Mouse (Mus musculus) heart, embryonic 12.5 days (tissue): ENCODE measurements around the gene Slc10a4. TPM values are rescaled to one million over a fixed set of nuclear protein-coding genes. Genes with fewer than 3 reads are reported as not detected.
"Not testable (repeated sequence)": the region's sequence is repeated elsewhere in the genome, so short reads cannot be mapped to it uniquely, and the experiment has no call there.

ENCODE experiments used
- ATAC-seq: fragments of 200-750 bp; cut with Nextera tagmentation; 2 replicates; pipeline ENCODE4 v1.8.0; 2017; ENCODE audit warnings: moderate TSS enrichment, moderate library complexity; ENCODE audit not compliant: insufficient number of reproducible peaks, low FRiP score
- H3K27ac ChIP-seq: fragments of 300-500 bp; sonication (generic); 2 replicates; pipeline ENCODE4 v1.5.1; 2016; ENCODE audit warnings: mild to moderate bottlenecking, moderate library complexity; ENCODE audit not compliant: poor library complexity, severe bottlenecking
- H3K27me3 ChIP-seq: fragments of 300-500 bp; sonication (generic); replicated peaks from 2 replicates; pipeline ENCODE4 v1.6.1; 2016; ENCODE audit warnings: mild to moderate bottlenecking, moderate library complexity
- H3K36me3 ChIP-seq: fragments of 300-500 bp; sonication (generic); 2 replicates; pipeline ENCODE4 v1.6.1; 2016; ENCODE audit warnings: mild to moderate bottlenecking, moderate library complexity
- H3K4me1 ChIP-seq: fragments of 300-500 bp; sonication (generic); replicated peaks from 2 replicates; pipeline ENCODE4 v1.6.1; 2016; ENCODE audit warnings: mild to moderate bottlenecking
- H3K4me2 ChIP-seq: fragments of 300-500 bp; sonication (generic); 2 replicates; pipeline ENCODE4 v1.6.1; 2016; ENCODE audit warnings: mild to moderate bottlenecking, moderate library complexity
- H3K4me3 ChIP-seq: fragments of 300-500 bp; sonication (generic); 2 replicates; pipeline ENCODE4 v1.5.1; 2016; ENCODE audit warnings: mild to moderate bottlenecking
- H3K9ac ChIP-seq: fragments of 300-500 bp; sonication (generic); 2 replicates; pipeline ENCODE4 v1.6.1; 2016; ENCODE audit warnings: mild to moderate bottlenecking, moderate library complexity
- H3K9me3 ChIP-seq: fragments of 300-500 bp; sonication (generic); replicated peaks from 2 replicates; pipeline ENCODE4 v1.6.1; 2016; ENCODE audit warnings: mild to moderate bottlenecking, moderate library complexity
- WGBS: fragments of 180-500 bp; shearing (Covaris S2); methylation state at CpG from one replicate; pipeline ENCODE4 v1.1.7; 2016; 5-methylcytosine and 5-hydroxymethylcytosine counted together
- polyA plus RNA-seq: library from polyadenylated mRNA; unstranded; fragments of >200 nt; fragmentation: Nextera tagmentation; extraction: Ambion mirVana; gene quantifications from 2 replicates; pipeline ENCODE4 v1.2.1, GENCODE M21; 2016

Gene Slc10a4
- polyA plus RNA-seq, 1 experiment from 2014 or later = 0.50 TPM

- not testable (repeated sequence) for H3K9me3 ChIP-seq, H3K36me3 ChIP-seq, H3K27ac ChIP-seq
- 0 out of 2 replicates have a peak, but pooled peaks have one; percentile 36 for ATAC-seq
- H3K4me1 ChIP-seq = peaks cover 12% of the 10 kb centered on the region; the same call in 1 of the 2 replicates
- peak overlapping the region; percentile 62 for H3K9ac ChIP-seq
- H3K27me3 ChIP-seq = peaks cover 51% of the 10 kb centered on the region
- 2% methylated on average over 59 of the region's 65 CpGs for WGBS
- H3K4me3 ChIP-seq = peak overlapping the region; percentile 52
- peak overlapping the region; percentile 96 for H3K4me2 ChIP-seq
Observed at GRCm38 (mm10) chr5:73013611-73014287, 7.1 kb downstream of the Slc10a4 start.

DNA sequence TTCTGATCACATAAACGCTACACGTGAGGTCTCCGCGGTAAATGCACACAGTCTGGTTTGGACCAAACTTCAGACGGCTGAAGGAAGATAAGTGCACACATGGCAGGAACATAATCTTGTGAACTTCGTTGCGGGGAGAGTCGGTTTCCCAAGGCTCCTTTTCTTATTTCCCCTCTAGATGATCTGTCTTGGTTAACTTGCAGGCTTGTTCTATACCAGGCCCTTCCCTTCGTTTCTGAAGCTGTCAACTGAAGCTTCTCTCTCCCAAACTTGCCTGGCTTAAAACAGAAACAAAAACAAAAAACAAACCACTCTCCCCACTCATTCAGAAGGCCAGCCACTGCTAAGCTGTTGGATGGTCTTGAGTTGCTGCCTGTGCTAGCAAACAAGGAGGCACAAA lies 8.1 kb downstream of the Slc10a4 start:
- no peak overlapping the region for H3K4me3 ChIP-seq
- 48% methylated on average over 9 of the region's 9 CpGs for WGBS
- no peak for ATAC-seq
- H3K36me3 ChIP-seq = no peaks in the 10 kb centered on the region
- peaks cover 47% of the 10 kb centered on the region for H3K27me3 ChIP-seq
- H3K27ac ChIP-seq = no peak overlapping the region
- no peak overlapping the region for H3K9ac ChIP-seq
- H3K4me1 ChIP-seq = peaks cover 12% of the 10 kb centered on the region; the same call in 1 of the 2 replicates
- no peaks in the 10 kb centered on the region for H3K9me3 ChIP-seq
- no peak overlapping the region for H3K4me2 ChIP-seq

GRCm38 (mm10) chr5:73023801-73024200 lies 17.1 kb downstream of the Slc10a4 start:
- Histone ChIP-seq H3K36me3 (peaks cover 56% of the 10 kb centered on the region), H3K9me3 (no peaks in the 10 kb centered on the region), H3K27ac (no peak overlapping the region), H3K4me2 (no peak overlapping the region), H3K9ac (no peak overlapping the region), H3K4me3 (no peak overlapping the region), H3K4me1 (peaks cover 4% of the 10 kb centered on the region), H3K27me3 (no peaks in the 10 kb centered on the region)
- WGBS = 93% methylated on average over 13 of the region's 13 CpGs
- no peak for ATAC-seq

DNA sequence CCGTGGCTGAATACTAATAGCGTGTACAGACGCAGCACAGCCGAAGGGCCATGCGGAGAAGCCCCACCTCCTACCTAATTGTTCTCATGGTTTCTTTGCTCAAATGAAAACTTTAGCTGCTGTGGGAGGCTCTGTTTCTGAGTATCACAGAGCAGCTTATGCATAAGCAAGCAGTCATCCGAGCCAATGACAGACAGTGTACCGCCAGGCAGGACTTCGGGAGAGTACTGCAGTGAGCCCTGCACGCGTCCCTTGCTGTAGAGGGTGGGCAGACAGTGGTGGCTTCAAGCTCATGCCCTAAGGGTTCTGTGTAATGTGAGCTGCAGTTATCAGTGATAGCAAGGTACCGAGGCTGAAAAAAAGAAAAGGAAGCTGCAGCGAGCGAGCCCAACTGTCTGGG lies 22.0 kb downstream of the Slc10a4 start:
- Histone ChIP-seq H3K4me1 (peaks cover 12% of the 10 kb centered on the region), H3K36me3 (peaks cover 77% of the 10 kb centered on the region), H3K9me3 (no peaks in the 10 kb centered on the region), H3K4me2 (no peak overlapping the region), H3K27ac (0 out of 2 replicates have a peak overlapping the region, but pooled peaks have one; percentile 13), H3K4me3 (no peak overlapping the region), H3K9ac (peak overlapping the region; percentile 40; the same call in 1 of the 2 replicates), H3K27me3 (no peaks in the 10 kb centered on the region)
- 42% methylated on average over 13 of the region's 13 CpGs for WGBS
- no peak for ATAC-seq

DNA sequence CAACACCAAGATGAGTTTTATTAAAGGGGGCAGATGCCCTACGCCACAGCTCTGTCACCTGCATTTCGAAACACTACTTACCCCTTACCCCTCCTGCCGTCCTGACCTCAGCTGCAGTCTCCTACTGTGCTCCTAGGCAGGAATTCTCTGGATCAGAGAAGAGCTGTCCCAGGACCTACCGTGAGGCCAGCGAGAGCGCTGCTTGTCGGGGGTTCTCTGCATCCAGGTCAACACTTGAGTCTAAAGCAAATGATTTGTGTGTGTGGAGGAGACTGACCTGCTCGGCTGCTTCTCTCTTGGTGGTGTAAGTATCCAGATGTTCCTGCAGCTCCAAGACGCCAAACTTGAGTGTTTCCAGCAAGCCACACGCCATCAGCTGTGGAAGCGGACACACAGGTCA lies 25.8 kb downstream of the Slc10a4 start:
- Histone ChIP-seq H3K27me3 (no peaks in the 10 kb centered on the region), H3K4me1 (peaks cover 12% of the 10 kb centered on the region), H3K4me2 (no peak overlapping the region), H3K36me3 (peaks cover 70% of the 10 kb centered on the region), H3K9ac (no peak overlapping the region), H3K9me3 (no peaks in the 10 kb centered on the region), H3K4me3 (no peak overlapping the region), H3K27ac (no peak overlapping the region)
- ATAC-seq = no peak
- WGBS = 87% methylated on average over 11 of the region's 11 CpGs

DNA sequence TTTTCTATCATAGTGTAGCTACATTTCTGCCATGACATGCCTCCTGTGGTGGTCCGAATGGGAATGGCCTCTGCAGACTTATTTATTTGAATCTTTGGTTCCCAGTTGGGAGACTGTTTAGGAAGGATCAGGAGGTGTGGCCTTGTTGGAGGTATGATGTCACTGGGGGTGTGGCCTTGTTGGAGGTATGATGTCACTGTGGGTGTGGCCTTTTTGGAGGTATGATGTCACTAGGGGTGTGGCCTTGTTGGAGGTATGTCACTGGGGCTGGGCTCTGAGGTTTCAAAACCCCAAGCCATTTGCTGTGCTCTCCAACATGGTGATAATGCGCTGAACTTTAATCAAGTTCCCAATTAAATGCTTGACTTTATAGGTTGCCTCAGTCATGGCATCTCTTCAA lies 37.4 kb downstream of the Slc10a4 start:
- Histone ChIP-seq H3K27ac (no peak overlapping the region), H3K4me2 (no peak overlapping the region), H3K27me3 (no peaks in the 10 kb centered on the region), H3K9me3 (0 out of 2 replicates have a peak, but pooled peaks cover 3% of the 10 kb centered on the region), H3K4me1 (no peaks in the 10 kb centered on the region), H3K9ac (no peak overlapping the region), H3K4me3 (no peak overlapping the region), H3K36me3 (peaks cover 68% of the 10 kb centered on the region)
- WGBS = 97% methylated on average over 2 of the region's 2 CpGs
- ATAC-seq = no peak

- Histone ChIP-seq H3K27ac (no peak overlapping the region), H3K36me3 (peaks cover 92% of the 10 kb centered on the region), H3K4me3 (no peak overlapping the region), H3K4me1 (no peaks in the 10 kb centered on the region), H3K9me3 (0 out of 2 replicates have a peak, but pooled peaks cover 3% of the 10 kb centered on the region), H3K27me3 (no peaks in the 10 kb centered on the region), H3K4me2 (no peak overlapping the region), H3K9ac (no peak overlapping the region)
- no peak for ATAC-seq
- 71% methylated on average over 7 of the region's 7 CpGs for WGBS
Observed at GRCm38 (mm10) chr5:73047651-73048245, 41.1 kb downstream of the Slc10a4 start.

DNA sequence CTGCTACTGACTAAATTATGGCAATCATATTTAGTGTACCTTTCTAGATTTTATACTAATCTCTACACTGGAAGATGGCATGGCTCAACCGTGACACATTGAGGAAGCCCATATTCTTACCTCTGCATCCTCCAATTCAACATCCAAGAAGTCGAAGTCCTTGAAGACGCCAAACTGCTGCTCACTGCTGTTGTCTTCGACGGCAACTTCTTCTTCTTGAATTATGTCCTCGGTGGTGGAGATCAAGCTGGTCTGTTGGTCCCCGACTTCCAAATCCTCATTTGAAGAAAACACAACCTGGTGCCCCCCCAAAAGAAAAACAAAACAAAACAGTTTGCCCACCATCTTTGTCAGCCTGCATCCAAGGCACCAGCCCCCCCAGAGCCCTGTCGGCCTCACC lies 47.2 kb downstream of the Slc10a4 start:
- Histone ChIP-seq H3K36me3 (peaks cover 92% of the 10 kb centered on the region), H3K4me3 (no peak overlapping the region), H3K4me2 (no peak overlapping the region), H3K27ac (no peak overlapping the region), H3K4me1 (no peaks in the 10 kb centered on the region), H3K9me3 (no peaks in the 10 kb centered on the region), H3K27me3 (no peaks in the 10 kb centered on the region), H3K9ac (no peak overlapping the region)
- no peak for ATAC-seq
- WGBS = 98% methylated on average over 8 of the region's 8 CpGs

DNA sequence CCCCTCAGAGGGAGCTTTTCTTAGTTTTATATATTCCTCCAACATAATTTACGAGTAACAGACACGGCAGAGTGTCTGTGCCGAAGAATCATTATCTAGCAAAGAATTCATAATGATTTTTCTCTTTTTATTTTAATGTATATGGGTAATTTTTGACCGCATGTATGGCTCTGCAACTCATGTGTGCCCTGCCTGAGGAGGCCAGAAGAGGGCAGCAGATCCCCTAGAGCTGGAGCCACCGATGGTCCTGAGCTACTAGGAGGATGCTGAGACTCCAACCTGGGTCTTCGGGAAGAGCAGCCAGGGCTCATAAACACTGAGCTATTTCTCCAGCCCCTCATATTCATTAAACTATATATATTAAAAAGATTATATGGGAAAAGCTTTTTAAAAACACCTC lies 49.8 kb downstream of the Slc10a4 start:
- WGBS = 91% methylated on average over 6 of the region's 6 CpGs

DNA sequence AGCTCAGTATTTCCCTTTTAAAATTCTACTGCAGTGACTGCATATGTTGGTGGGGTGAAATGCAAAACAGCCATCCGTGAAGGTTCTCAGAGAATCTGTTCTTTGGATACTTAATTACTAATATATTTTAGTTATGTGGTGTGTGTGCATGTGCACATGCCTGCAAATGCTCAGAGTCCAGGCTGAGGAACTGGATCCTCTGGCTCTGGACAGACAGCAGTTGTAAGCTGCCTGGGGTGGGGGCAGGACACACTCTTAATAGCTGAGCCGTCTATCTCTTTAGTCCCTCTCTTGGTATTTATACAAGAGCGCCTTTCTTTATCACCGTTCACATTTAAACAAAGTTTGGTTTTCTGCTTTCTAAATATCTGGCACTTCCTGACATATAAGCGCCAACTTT lies 50.3 kb downstream of the Slc10a4 start:
- Histone ChIP-seq H3K4me2 (no peak overlapping the region), H3K27me3 (no peaks in the 10 kb centered on the region), H3K9ac (no peak overlapping the region), H3K9me3 (no peaks in the 10 kb centered on the region), H3K4me3 (no peak overlapping the region), H3K27ac (no peak overlapping the region), H3K36me3 (peaks cover 73% of the 10 kb centered on the region), H3K4me1 (no peaks in the 10 kb centered on the region)
- ATAC-seq = no peak
- 89% methylated on average over 5 of the region's 5 CpGs for WGBS

More for the DNA sequence above, 49.8 kb downstream of the Slc10a4 start:
- Histone ChIP-seq H3K9me3 (no peaks in the 10 kb centered on the region), H3K4me2 (no peak overlapping the region), H3K4me1 (no peaks in the 10 kb centered on the region), H3K27ac (no peak overlapping the region), H3K36me3 (peaks cover 78% of the 10 kb centered on the region), H3K27me3 (no peaks in the 10 kb centered on the region), H3K9ac (no peak overlapping the region), H3K4me3 (no peak overlapping the region)
- ATAC-seq = no peak

DNA sequence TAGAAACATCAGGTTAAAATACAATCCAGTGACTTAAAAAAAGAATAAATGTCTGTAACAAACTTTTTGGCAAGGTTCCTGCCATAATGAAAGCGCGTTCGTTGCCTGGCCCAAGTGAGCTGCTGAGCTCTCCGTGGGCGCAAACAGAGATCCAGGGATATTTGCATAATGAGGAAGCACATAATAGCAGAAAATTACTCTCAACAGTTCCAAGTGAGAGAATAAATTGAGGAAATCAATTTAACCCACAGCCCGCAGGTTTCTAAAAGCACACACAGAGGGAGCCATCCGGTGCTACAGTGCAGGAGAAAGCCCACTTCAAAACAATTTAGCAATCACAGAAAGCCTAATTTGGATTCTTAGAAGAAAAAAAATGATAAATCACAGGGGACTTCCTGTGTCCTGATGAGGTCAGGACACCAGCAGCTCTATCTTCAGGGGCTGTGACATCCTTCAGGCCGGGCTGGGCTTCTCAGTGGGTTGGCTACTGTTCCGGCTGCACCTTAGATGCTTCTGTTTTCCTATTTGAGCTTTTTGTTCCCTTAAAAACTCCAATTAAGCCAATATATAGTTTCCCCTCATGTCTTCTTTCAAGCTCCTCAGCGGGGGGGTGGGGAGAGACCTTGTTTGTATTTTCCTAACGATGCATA lies 54.9 kb downstream of the Slc10a4 start:
- H3K36me3 ChIP-seq = peaks cover 62% of the 10 kb centered on the region
- no peak overlapping the region for H3K9ac ChIP-seq
- H3K4me2 ChIP-seq = no peak overlapping the region
- H3K4me3 ChIP-seq = no peak overlapping the region
- H3K9me3 ChIP-seq = no peaks in the 10 kb centered on the region
- ATAC-seq = no peak
- WGBS = 90% methylated on average over 11 of the region's 11 CpGs
- no peaks in the 10 kb centered on the region for H3K4me1 ChIP-seq
- H3K27me3 ChIP-seq = no peaks in the 10 kb centered on the region
- no peak overlapping the region for H3K27ac ChIP-seq
